Mouse (Mus musculus) stomach, postnatal 0 days (tissue): ENCODE results near the gene Fdxr. TPM values are rescaled to one million over a fixed set of nuclear protein-coding genes. Genes with fewer than 3 reads are reported as not detected.

Experiments used
- ATAC-seq: fragments of 200-750 bp; cut with Nextera tagmentation; 2 replicates; pipeline ENCODE4 v1.8.0; 2017; ENCODE audit not compliant: low FRiP score, low TSS enrichment
- DNase-seq: peaks from one replicate; pipeline ENCODE4 v3.0.0-alpha.2; 2016; ENCODE audit warnings: low spot score
- H3K27ac ChIP-seq: fragments of 300-500 bp; sonication (generic); replicated peaks from 2 replicates; pipeline ENCODE4 v1.5.1; 2014; ENCODE audit warnings: mild to moderate bottlenecking, control low read depth
- H3K27me3 ChIP-seq: fragments of 300-500 bp; sonication (generic); 2 replicates; pipeline ENCODE4 v1.6.1; 2014; ENCODE audit warnings: low read length; ENCODE audit not compliant: control insufficient read depth, insufficient read depth
- H3K36me3 ChIP-seq: fragments of 300-500 bp; sonication (generic); 2 replicates; pipeline ENCODE4 v1.6.1; 2014; ENCODE audit warnings: low read length, mixed read lengths; ENCODE audit not compliant: control insufficient read depth, insufficient read depth
- H3K4me1 ChIP-seq: fragments of 300-500 bp; sonication (generic); replicated peaks from 2 replicates; pipeline ENCODE4 v1.6.1; 2014; ENCODE audit warnings: antibody characterized with exemption; ENCODE audit not compliant: control insufficient read depth, insufficient read depth
- H3K4me2 ChIP-seq: fragments of 300-500 bp; sonication (generic); replicated peaks from 2 replicates; pipeline ENCODE4 v1.6.1; 2014; ENCODE audit warnings: low read depth, mild to moderate bottlenecking, control low read depth, moderate library complexity
- H3K4me3 ChIP-seq: fragments of 300-500 bp; sonication (generic); 2 replicates; pipeline ENCODE4 v1.5.1; 2014; ENCODE audit warnings: low read depth, low read length, control low read depth
- H3K9ac ChIP-seq: fragments of 300-500 bp; sonication (generic); 2 replicates; pipeline ENCODE4 v1.6.1; 2014; ENCODE audit warnings: mild to moderate bottlenecking, low read length, control low read depth, mixed read lengths
- H3K9me3 ChIP-seq: fragments of 300-500 bp; sonication (generic); 2 replicates; pipeline ENCODE4 v1.6.1; 2016; ENCODE audit warnings: low read length; ENCODE audit not compliant: control insufficient read depth
- CTCF ChIP-seq: IDR thresholded peaks from 2 replicates; pipeline ENCODE4 v1.5.1; 2016; ENCODE audit warnings: antibody characterized with exemption, low read depth, mild to moderate bottlenecking, moderate library complexity
- EP300 ChIP-seq: optimal IDR thresholded peaks from 2 replicates; pipeline ENCODE3; 2016; ENCODE audit warnings: antibody characterized with exemption
- WGBS: fragments of 180-500 bp; shearing (Covaris S2); extraction: QIAGEN DNeasy Blood & Tissue Kit; methylation state at CpG from one replicate; pipeline ENCODE4 v1.1.7; 2014; 5-methylcytosine and 5-hydroxymethylcytosine counted together
- polyA plus RNA-seq: library from polyadenylated mRNA; unstranded; fragments of >200 nt; fragmentation: Nextera tagmentation; extraction: Ambion mirVana; gene quantifications from 2 replicates; pipeline ENCODE4 v1.2.1, GENCODE M21; 2015

Gene Fdxr
- polyA plus RNA-seq, 1 experiment from 2014 or later = 6.7 TPM

DNA sequence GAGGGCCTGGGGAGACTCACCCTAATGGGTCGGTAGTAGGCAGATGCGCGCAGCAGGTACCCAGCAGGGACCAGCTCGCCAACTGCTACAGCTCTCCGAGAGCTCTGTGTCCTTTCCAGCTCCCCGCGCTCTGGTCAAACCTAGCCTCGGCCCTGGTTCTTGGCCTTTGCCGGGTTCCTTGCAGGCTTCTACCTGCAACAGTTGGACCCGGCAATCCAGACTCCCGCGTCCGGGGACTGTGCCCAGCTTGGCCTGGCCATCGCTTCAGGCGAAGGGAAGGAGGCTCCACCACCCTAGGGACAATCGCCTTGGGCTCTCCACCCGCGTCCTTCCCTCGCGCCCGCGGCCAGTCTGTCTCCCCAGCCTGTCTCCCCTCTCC lies 10.5 kb downstream of the Fdxr start:
- Histone ChIP-seq H3K4me2 (peak overlapping the region; percentile 55), H3K4me3 (peak overlapping the region; percentile 28), H3K36me3 (no peaks in the 10 kb centered on the region), H3K4me1 (no peaks in the 10 kb centered on the region), H3K27me3 (peaks cover 15% of the 10 kb centered on the region), H3K9me3 (no peaks in the 10 kb centered on the region), H3K9ac (no peak overlapping the region), H3K27ac (no peak overlapping the region)
- TF ChIP-seq EP300 = no peak
- no peak for TF ChIP-seq CTCF
- 2% methylated on average over 21 of the region's 22 CpGs for WGBS
- ATAC-seq (no peak), DNase-seq (no peak)

DNA sequence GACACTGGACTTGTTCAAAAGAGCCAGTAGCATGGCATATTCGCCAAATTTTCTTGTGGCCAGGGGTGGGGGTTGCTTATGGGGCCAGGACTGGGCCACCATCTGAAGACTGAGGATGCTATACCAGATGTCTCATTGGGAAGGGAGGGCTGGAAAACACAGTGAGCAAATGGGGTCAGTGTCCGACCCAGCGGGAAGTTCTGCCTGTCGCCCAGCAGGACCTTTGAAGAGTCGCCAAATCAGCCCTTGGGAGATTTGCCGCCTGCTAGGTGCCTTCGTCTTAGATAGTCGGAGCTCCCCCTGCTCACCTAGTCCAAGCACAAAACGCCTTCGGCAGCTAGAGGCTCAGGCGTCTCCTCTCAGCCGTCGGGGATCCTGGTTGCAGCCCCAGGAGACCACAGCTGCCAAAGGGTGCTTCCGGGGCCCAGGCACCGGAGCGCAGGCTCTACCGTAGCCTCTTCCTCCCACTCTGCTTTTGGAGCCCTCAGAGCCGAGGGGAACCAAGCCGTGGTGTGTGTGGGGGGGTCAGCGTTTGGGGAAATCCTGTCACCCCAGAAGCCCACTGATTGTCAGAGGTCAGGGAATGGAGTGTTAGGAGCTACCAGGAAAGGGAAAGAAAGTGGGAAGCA lies 11.0 kb downstream of the Fdxr start:
- WGBS = 4% methylated on average over 20 of the region's 20 CpGs
- peaks cover 15% of the 10 kb centered on the region for H3K27me3 ChIP-seq
- no peaks in the 10 kb centered on the region for H3K36me3 ChIP-seq
- no peak overlapping the region for H3K9ac ChIP-seq
- DNase-seq (no peak), ATAC-seq (no peak)
- H3K27ac ChIP-seq = no peak overlapping the region
- no peak overlapping the region for H3K4me3 ChIP-seq
- H3K4me1 ChIP-seq = no peaks in the 10 kb centered on the region
- TF ChIP-seq CTCF = no peak
- no peak for TF ChIP-seq EP300
- no peaks in the 10 kb centered on the region for H3K9me3 ChIP-seq
- H3K4me2 ChIP-seq = no peak overlapping the region

DNA sequence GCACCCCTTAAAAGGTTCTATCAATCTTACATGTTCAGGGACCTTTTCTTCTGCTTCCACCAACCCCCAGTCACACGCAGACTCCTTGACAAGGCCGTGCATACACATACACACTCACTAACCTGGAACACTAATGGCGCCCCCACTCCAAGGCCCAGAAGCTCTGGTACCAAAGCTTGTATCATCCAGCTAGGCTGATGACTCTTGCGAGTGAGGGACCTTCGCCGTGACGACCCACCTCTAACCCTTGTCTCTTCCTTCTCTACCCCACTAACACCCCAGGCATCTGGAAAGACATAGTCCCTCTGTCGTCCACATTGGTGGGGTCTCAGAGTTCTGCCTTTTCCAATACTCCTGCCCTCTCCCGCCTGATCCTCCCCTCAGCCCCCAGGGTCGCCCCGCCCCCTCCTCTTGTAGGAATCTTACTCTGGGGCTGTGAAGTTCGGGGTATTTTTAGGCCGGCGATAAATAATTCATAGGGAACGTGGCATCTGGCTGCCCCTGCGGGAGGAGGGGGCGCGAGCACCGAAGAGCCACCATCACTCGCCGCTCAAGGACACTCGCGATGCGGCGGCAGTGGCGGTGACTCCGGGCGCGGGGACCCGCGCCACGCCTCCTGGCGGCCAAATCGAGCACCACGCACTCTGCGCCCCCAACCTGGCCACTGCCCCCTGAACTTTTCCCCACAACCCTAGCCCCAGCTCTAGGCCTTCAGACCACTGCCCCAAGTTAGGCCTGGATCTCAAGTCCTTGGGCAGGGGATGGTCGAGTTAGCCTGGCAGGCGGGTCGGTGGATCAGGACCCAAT lies 11.8 kb downstream of the Fdxr start:
- no peak overlapping the region for H3K9ac ChIP-seq
- H3K4me2 ChIP-seq = no peak overlapping the region; the same call in 1 of the 2 replicates
- DNase-seq (no peak), ATAC-seq (no peak)
- H3K27ac ChIP-seq = no peak overlapping the region
- H3K4me1 ChIP-seq = no peaks in the 10 kb centered on the region
- TF ChIP-seq EP300 = no peak
- peak; percentile 72 for TF ChIP-seq CTCF
- peaks cover 15% of the 10 kb centered on the region for H3K27me3 ChIP-seq
- no peaks in the 10 kb centered on the region for H3K9me3 ChIP-seq
- WGBS = 8% methylated on average over 39 of the region's 39 CpGs
- H3K4me3 ChIP-seq = no peak overlapping the region
- no peaks in the 10 kb centered on the region for H3K36me3 ChIP-seq

DNA sequence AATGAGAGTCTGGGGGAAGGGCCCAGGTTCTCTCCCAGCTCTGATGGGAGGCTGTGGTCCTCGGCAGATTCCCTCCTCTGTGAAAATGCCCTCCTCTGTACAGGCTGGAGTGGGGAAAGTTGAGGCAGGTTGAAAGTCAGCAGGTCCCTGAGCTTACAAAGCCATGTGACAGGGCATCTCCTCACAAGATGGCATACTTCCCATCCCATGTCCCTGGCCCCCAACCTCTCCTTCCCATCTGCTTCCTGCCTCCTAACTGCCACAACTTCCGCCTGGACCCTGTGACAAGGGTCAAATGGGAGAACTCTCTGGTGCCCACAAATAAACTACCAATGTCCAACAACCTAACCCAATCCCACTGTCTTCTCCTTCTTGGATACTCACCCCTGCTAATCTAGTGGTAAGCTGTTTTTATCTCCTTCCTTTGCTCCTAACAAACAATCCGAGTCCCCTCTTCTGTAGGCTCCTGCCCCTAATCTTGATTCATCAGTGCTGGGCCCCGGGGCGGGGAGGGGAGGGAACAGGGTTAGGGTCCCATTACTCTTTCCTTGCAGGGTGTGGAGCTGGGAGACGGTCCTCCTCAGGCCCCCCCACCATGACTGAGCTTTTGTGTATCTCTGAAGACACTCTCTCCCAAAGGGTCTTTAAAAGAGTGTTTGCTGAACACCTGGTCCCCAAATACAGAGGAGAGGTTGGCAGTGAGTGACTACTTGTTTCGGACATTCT lies 12.6 kb downstream of the Fdxr start:
- Histone ChIP-seq H3K27me3 (peaks cover 15% of the 10 kb centered on the region), H3K36me3 (no peaks in the 10 kb centered on the region), H3K9ac (no peak overlapping the region), H3K9me3 (no peaks in the 10 kb centered on the region), H3K4me3 (no peak overlapping the region), H3K27ac (no peak overlapping the region), H3K4me1 (no peaks in the 10 kb centered on the region), H3K4me2 (no peak overlapping the region)
- no peak for ATAC-seq
- TF ChIP-seq CTCF (no peak), EP300 (no peak)
- WGBS = 61% methylated on average over 7 of the region's 7 CpGs
- DNase-seq = no peak

DNA sequence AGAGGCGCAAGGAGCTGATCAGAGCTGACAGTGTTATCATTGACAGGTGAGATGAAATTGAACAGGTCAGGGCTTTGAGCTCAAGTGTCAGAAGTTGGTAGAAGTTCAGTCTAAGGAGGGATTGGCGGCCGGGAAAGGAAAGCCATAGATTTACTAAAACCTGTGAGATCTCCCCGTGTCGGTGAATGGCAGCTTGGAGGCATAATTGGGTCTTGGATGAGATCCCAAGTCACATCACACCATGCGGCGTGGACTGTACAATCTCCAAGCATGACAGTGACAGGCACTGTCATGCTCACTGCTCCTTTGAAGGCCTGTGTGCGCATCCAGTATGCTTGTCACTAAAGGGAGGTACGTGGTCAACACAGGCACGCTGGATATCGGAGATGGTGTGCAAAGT lies 13.9 kb downstream of the Fdxr start:
- Histone ChIP-seq H3K9me3 (no peaks in the 10 kb centered on the region), H3K4me1 (no peaks in the 10 kb centered on the region), H3K27ac (no peak overlapping the region), H3K4me2 (no peak overlapping the region), H3K4me3 (no peak overlapping the region), H3K9ac (no peak overlapping the region), H3K27me3 (peaks cover 17% of the 10 kb centered on the region), H3K36me3 (no peaks in the 10 kb centered on the region)
- no peak for TF ChIP-seq CTCF
- TF ChIP-seq EP300 = no peak
- no peak for ATAC-seq
- WGBS = 81% methylated on average over 11 of the region's 11 CpGs
- DNase-seq = no peak
